22 mouse cellular contexts compared by ENCODE assay signal in genomic region chr9:63841102-63841501, GRCm38 (mm10).
"Had no signal": no experiment of that assay in that cellular context is flagged by ENCODE, and none has a peak within 500 bp of the region (broad histone marks: within the 10 kb centered on the region; RNA-seq: fewer than 3 reads in every experiment).

No protein-coding gene starts in this region.

- DNase-seq: lung, adult 2 months; lung, postnatal 14 days; lung, postnatal 36 days; retina, postnatal 1 day; right cerebral cortex, adult 18-20 months; right cerebral cortex, postnatal 25 days; right cerebral cortex, postnatal 4 days; thymus, adult 2 months; thymus, postnatal 25 days; thymus, postnatal 4 days had no signal

- H3K4me2 ChIP-seq: lung, embryonic 15.5 days; midbrain, embryonic 11.5 days; midbrain, embryonic 13.5 days; neural tube, embryonic 13.5 days; neural tube, embryonic 15.5 days; stomach, embryonic 15.5 days had no signal

- H3K36me3 ChIP-seq: lung, embryonic 15.5 days; midbrain, embryonic 13.5 days; neural tube, embryonic 13.5 days; neural tube, embryonic 15.5 days; stomach, embryonic 15.5 days had no signal

- H3K4me3 ChIP-seq: lung, embryonic 15.5 days; megakaryocyte, embryonic 14.5 days; midbrain, embryonic 13.5 days; myocyte; neural tube, embryonic 13.5 days; neural tube, embryonic 15.5 days; stomach, embryonic 15.5 days had no signal

- H3K4me1 ChIP-seq: lung, embryonic 15.5 days; midbrain, embryonic 13.5 days had no signal

- H3K9ac ChIP-seq: lung, embryonic 15.5 days; midbrain, embryonic 13.5 days; neural tube, embryonic 13.5 days; neural tube, embryonic 15.5 days; stomach, embryonic 15.5 days had no signal

- ATAC-seq: lung, postnatal 0 days; midbrain, embryonic 13.5 days; midbrain, embryonic 16.5 days had no signal

- H3K9me3 ChIP-seq: lung, embryonic 15.5 days; midbrain, embryonic 13.5 days; neural tube, embryonic 13.5 days; neural tube, embryonic 15.5 days; stomach, embryonic 15.5 days had no signal

- H3K27ac ChIP-seq: lung, embryonic 15.5 days; macrophage; midbrain, embryonic 13.5 days; neural tube, embryonic 13.5 days; neural tube, embryonic 15.5 days; stomach, embryonic 15.5 days; stomach, postnatal 0 days had no signal
